Mouse (Mus musculus) cerebellum, postnatal 10 days (tissue): ENCODE measurements around the gene Mmp23.
A peak's percentile ranks its signal among the peaks of the same experiment; 100 is the strongest.
"Not testable (repeated sequence)": the region's sequence is repeated elsewhere in the genome, so short reads cannot be mapped to it uniquely, and the experiment has no call there.

ENCODE experiments used
- DNase-seq, 2 experiments: peaks; one replicate each; pipeline ENCODE4 v3.0.0; 2021; ENCODE audit warnings: mixed read lengths in 2 of 2

The Mmp23 gene

GRCm38 (mm10) chr4:155653086-155653450, at the start of gene Mmp23:
Mmp23 (minus strand) TSS chr4:155653384.
- peak; percentile 69 to 74 for DNase-seq

DNA sequence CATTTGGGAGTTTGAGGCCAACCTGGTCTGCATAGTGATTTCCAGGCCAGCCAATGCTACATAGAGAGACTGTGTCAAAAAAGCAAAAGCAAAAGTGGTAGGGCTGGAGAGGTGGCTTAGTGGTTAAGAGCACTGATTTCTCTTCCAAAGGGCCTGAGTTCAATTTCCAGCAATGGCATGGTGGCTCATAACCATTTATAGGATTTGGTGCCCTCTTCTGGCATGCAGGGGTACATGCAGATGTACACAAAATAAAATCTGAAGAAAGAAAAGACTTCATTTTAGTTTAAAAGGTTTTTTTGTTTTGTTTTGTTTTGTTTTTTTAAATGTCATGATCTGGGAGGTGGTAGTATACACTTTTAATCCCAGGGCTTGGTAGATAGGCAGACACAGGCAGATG, 47.2 kb upstream of the Mmp23 start:
- DNase-seq: peak; percentile 34 to 48

DNA sequence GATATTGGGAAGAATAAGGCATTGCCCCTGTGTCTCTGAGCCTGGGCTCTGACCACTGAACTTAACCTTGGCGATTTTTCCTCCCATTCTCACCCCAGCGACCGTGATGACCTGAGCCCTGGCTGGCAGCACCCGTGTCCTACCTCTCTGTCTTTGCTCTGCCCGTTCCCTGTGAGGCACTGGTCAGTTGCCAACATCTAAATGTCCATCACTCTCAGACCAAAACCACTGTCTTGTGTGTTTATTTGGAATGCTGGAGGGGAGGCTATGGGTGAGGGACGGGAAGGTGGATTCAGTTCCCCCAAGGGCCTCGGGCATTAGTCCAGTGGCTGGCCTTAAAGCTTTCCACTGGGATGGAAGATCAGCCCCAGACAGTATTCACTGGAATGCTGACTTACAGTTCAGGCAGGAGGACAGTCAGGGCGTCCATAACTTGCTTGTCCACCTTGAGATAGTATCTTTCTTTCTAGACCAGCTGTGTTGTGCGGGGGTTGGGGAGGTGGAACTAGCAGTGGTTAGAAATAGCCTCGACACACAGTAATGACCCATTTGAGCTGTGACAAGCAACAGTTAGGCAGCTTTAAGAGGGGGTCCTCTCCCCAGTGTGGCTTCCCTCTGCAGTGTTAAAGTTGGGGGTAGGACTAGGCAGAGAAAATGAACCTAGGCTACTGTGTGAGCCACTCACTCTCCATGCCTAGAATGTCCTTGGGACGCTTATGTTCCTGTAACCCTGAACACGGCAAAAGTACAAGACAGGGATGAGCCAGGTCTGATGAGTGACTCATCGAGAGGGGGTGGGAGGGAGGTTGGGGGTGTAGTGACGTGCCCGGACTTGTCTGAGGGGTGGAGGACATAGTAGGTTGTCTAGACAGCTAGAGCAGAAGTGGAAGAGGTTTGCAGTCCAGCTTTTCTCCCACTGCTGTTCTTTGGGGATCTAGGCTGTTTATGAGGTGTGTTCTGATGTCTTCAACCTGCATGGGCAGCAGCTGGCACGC, 43.4 kb upstream of the Mmp23 start:
- peak; percentile 38 to 46 for DNase-seq

DNA sequence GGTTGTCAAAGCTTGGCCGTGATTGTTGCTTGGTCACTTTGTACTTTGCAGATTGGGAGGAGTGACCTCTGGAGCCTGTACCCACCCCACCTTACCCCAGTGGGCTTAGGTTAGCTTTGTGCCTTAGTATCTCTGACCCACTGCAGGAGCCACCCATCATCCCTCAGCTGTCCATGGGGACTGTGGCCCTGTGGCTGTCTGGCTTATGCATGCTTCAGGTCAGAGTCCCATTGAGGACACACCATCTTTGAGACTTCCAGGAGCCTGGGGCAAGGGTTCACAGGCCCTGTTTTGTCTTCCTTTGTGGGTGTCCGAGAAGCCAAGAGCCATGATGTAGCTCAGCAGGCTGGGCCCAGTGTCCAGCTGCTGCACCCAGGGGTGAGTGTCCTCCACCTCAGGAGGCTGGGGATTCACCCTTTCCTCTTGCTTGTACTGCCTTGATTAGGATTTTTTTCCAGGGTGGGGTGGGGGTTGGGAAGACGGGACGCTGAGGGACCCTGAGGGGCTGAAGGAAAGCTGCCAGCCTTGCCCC, 42.4 kb upstream of the Mmp23 start:
- DNase-seq: peak; percentile 17 to 38

GRCm38 (mm10) chr4:155694482-155695401, 41.6 kb upstream of the Mmp23 start:
- peak; percentile 77 to 79 for DNase-seq

DNA sequence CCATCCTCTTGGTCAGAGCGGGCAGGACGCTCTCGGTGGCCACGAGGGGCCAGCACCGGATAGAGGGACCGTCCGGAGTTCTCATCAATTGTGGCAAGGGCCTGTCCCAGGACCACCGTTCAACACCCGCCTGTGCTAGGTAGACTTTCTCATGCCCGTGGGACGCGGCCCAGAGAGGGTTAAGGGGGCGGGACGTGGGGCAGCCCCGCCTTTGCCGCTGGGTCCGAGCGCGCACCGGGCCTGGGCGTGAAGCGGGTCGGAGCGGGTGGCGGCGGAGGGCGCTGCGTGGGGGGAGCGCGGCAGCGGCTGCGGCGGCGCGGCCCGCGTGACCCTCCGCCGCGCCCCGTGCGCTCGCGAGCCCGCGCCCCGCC, 40.9 kb upstream of the Mmp23 start, which contains the start of gene Fndc10:
Gene Fndc10 (plus strand): TSS at position 232 of the 371 bp plus-strand sequence.
- peak; percentile 91 to 93 for DNase-seq

- DNase-seq: no peak
These were observed 39.2 kb upstream of the Mmp23 start for GRCm38 (mm10) chr4:155692421-155692820.

- peak; percentile 98 to 99 for DNase-seq
These were observed 37.6 kb upstream of the Mmp23 start for GRCm38 (mm10) chr4:155690571-155691375.

DNA sequence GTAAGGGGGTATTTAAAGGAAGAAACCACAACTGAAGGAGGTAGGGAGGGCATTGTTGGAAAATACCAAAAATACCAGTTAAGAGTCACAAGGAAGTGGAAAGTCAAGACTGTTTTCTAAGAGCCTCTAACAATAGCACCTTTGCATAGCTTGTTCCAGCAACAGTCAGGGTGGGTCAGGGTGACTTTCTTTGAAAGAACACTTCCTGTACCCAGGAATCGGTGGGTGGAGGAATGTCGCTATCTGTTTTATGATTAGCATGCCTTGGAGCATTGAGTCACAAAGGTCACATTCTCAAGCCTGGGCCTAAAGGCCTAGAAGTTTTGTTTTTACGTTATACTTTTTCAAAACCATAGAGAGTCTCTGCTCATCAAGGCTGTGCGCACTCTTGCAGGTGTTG, 34.6 kb upstream of the Mmp23 start:
- not testable (repeated sequence) for DNase-seq

GRCm38 (mm10) chr4:155683670-155684277, 30.6 kb upstream of the Mmp23 start:
- not testable (repeated sequence) for DNase-seq

DNA sequence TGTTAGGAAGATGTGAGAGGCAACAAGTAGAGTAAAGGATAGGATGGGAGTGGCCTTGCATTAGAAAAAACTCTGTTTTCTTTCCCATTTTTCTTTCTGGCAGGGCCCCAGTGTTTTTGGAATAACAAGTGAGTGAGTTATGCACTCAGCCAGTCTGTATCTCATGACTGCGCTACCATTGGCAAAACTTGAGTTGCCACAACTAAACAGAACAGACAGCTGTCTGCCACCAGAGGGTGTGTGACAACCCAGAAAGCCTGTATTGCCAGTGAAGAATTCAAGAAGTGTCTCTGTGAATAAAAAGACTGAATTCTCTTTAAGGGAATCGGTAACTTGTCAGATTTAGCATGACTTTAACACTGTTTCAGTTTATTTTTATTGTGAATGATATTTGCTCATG, 22.8 kb upstream of the Mmp23 start:
- peak; percentile 61 to 63 for DNase-seq

GRCm38 (mm10) chr4:155672082-155672481, 18.9 kb upstream of the Mmp23 start:
- DNase-seq: no peak

- not testable (repeated sequence) for DNase-seq
These were observed 17.1 kb upstream of the Mmp23 start for GRCm38 (mm10) chr4:155670236-155670635.

DNA sequence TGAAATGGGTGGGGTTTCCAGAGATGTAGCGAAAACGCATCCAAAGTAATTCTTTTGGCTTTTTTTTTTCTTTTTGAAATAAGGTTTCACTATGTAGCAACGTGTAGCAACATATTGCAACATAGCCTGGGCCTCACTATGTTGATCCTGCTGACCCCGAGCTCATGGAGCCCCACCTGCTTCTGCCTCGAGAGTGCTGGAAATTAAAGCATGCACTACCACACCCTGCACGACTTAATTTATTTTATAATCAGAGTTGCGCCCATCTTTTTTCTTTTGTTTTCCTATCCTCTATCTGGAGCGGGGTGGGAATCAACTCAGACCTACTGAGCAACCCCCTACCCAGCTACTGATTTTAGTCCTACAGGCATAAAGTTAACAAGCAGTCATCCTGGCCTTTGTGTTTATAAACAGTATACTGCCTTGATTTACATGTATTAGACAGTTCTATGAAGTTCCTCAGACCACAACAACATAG, 16.5 kb upstream of the Mmp23 start:
- DNase-seq: no peak

- DNase-seq: peak; percentile 99
These were observed 15.8 kb upstream of the Mmp23 start, which contains the start of gene Mib2 for GRCm38 (mm10) chr4:155668689-155669597. Mib2 (minus strand) TSS chr4:155669198.

DNA sequence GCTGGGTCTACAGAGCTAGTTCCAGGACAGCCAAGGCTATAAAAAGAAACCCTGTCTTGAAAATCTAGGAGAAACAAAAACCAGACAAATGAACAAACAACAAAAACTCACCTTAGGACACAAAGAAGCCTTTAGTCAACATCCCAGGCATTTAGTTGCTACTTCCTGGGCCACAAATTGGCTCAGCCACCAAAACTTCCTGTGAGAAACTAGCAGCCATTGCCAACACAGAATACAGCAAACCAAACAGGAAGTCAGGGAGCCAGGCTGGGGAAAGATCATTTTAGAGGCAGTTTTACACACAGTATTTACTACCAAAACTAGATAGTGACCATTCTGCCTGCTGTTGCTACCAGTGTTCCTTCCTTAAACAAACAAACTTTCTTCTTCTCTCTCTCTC, 13.7 kb upstream of the Mmp23 start:
- DNase-seq: no peak

DNA sequence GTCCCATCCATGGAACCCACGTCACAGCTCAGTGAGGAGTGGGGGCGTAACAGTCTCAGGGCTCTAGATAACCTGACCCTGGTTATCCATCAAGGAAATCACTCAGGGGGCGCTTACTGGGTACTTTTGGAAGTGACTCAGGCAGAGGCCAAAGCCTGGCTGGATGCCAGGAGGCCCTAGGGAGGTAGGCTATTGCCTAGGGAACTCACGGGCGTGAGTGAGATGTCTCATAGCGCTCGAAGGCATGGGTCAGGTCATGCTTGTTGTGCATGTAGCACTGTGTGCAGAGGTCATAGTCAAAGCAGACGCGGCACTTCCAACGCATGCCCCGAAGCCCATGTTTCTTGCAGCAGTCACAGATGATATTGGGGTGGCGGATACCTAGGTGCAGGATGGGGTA, 7.5 kb upstream of the Mmp23 start:
- DNase-seq: peak in 1 of 2 experiments; percentile 26

DNA sequence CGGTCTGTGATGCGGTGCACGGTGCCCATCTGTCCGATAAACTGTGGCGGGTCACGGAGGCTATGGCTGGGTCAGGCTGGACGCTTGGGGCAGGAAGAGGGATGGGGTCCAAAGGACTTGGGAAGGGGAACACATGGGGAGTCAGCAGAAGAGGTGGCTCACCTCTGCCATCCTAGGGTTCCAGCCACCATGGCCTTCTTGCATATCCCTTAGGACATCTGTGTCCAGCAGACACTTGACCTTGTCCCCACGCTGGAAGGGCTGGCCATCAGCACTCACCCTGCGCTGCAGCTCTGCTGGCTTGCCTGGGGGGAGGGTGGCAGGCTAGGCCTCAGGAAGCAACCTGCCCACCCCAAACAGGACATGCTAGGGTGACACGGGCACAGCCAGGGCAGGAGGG, 5.8 kb upstream of the Mmp23 start:
- DNase-seq: no peak

GRCm38 (mm10) chr4:155656214-155656751, 3.1 kb upstream of the Mmp23 start:
- DNase-seq: peak; percentile 44 to 58
